Mouse (Mus musculus) ES-Bruce4 (cell line): ENCODE results near the gene Sbf1.

Source experiments
- CTCF ChIP-seq: IDR thresholded peaks from one replicate; pipeline ENCODE4 v1.8.1; 2011; ENCODE audit warnings: low read depth, low read length
- EP300 ChIP-seq: IDR thresholded peaks from 2 replicates; pipeline ENCODE4 v1.6.1; 2011; ENCODE audit warnings: low read depth, low read length; ENCODE audit not compliant: insufficient read depth

- TF ChIP-seq CTCF: no peak
- no peak for TF ChIP-seq EP300
Observed at GRCm38 (mm10) chr15:89309962-89310498, 5.1 kb downstream of the Sbf1 start.
